Mouse (Mus musculus): ENCODE data around the gene Gm4301. TPM values are rescaled to one million over a fixed set of nuclear protein-coding genes. Genes with fewer than 3 reads are reported as not detected.
"Not testable (repeated sequence)": the region's sequence is repeated elsewhere in the genome, so short reads cannot be mapped to it uniquely, and the experiment has no call there.

Gene Gm4301
- total RNA-seq (2012; rRNA removed): not detected in 2 replicates
- total RNA-seq (2014; rRNA removed): not detected in 2 replicates
- not detected in 2 replicates for polyA plus RNA-seq (2012; ENCODE audit: insufficient read length, low read depth)

GRCm38 (mm10) chr10:100335376-100335775 lies at the start of gene Gm4301:
Gm4301 (plus strand) TSS chr10:100335676.
- H3K27ac ChIP-seq (ENCODE audit: insufficient read depth, low read depth); in situ Hi-C loops (cut with MboI; ENCODE audit: low pct_ligation_motif_present, low pct_unique_long_range_greater_than_20kb, low sequenced_read_pairs); H3K4me3 ChIP-seq (replicated peaks in 1 of 3; ENCODE audit: low read depth in 2 of 3, low read length in 2 of 3, poor library complexity in 1 of 3); H3K27me3 ChIP-seq (replicated peaks); H3K36me3 ChIP-seq (replicated peaks in 1 of 2; ENCODE audit: control insufficient read depth in 1 of 2, insufficient read depth in 1 of 2, low read length in 1 of 2); H3K9me3 ChIP-seq (replicated peaks; ENCODE audit: low read length); H3K9ac ChIP-seq (ENCODE audit: insufficient read depth, low read depth); DNase-seq (ENCODE audit: extremely low read depth); H3K4me2 ChIP-seq (ENCODE audit: insufficient read depth, low read depth, poor library complexity, severe bottlenecking); H3K4me1 ChIP-seq (ENCODE audit: control insufficient read depth in 1 of 2, insufficient read depth in 2 of 2); dilution Hi-C loops (cut with MboI; ENCODE audit: extremely low pct_ligation_motif_present, extremely low pct_unique_long_range_greater_than_20kb, low sequenced_read_pairs); H3K79me2 ChIP-seq (replicated peaks; ENCODE audit: control insufficient read depth, extremely low read depth, insufficient read depth, poor library complexity, severe bottlenecking): not testable (repeated sequence)

DNA sequence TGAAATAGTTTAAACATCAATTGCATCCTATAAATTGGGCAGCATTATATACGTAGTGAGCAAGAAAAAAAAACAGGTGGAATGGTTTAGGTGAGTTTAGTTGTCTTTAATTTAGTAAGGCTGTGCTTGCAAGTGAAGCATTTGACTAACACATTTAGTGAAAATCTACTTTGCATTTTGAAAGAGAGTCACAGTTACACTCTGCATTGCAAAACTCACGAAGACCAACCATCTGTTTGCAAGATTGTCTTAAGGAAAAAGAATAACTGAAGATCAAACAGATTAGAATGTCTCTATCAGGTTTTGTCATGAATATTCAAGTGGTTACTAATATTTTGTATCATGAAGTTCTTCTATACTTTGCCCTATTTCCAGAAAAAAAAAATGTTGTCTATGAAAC lies 39.4 kb upstream of the Gm4301 start:
- no peak for DNase-seq (ENCODE audit: extremely low read depth)
- Histone ChIP-seq H3K27ac (ENCODE audit: insufficient read depth, low read depth) (no peak overlapping the region), H3K79me2 (replicated peaks; ENCODE audit: control insufficient read depth, extremely low read depth, insufficient read depth, poor library complexity, severe bottlenecking) (no peaks in the 10 kb centered on the region), H3K4me3 (replicated peaks in 1 of 3; ENCODE audit: low read depth in 2 of 3, low read length in 2 of 3, poor library complexity in 1 of 3) (no peak overlapping the region), H3K9me3 (replicated peaks; ENCODE audit: low read length) (peaks cover 14% of the 10 kb centered on the region), H3K9ac (ENCODE audit: insufficient read depth, low read depth) (no peak overlapping the region), H3K27me3 (replicated peaks) (no peaks in the 10 kb centered on the region), H3K4me2 (ENCODE audit: insufficient read depth, low read depth, poor library complexity, severe bottlenecking) (no peak overlapping the region), H3K4me1 (ENCODE audit: control insufficient read depth in 1 of 2, insufficient read depth in 2 of 2) (no peaks in the 10 kb centered on the region), H3K36me3 (replicated peaks in 1 of 2; ENCODE audit: control insufficient read depth in 1 of 2, insufficient read depth in 1 of 2, low read length in 1 of 2) (no peaks in the 10 kb centered on the region)
- dilution Hi-C loops (cut with MboI; ENCODE audit: extremely low pct_ligation_motif_present, extremely low pct_unique_long_range_greater_than_20kb, low sequenced_read_pairs) (no loop called here), in situ Hi-C loops (cut with MboI; ENCODE audit: low pct_ligation_motif_present, low pct_unique_long_range_greater_than_20kb, low sequenced_read_pairs) (no loop called here)
- no peak for TF ChIP-seq MYC (IDR thresholded peaks at IDR 0.05; ENCODE audit: low read depth, low read length)
- TF ChIP-seq ETS1 (conservative IDR thresholded peaks at IDR 0.05; ENCODE audit: low read depth, low read length): no peak
- no peak for TF ChIP-seq RAD21 (IDR thresholded peaks at IDR 0.05; ENCODE audit: low read depth, low read length)
- TF ChIP-seq ZNF384 (IDR thresholded peaks at IDR 0.05; ENCODE audit: low read depth, low read length): no peak
- TF ChIP-seq POLR2AphosphoS2 (IDR thresholded peaks at IDR 0.05; ENCODE audit: low read depth, low read length): no peak
- no peak for TF ChIP-seq ZMIZ1 (IDR thresholded peaks at IDR 0.05; ENCODE audit: low read depth, low read length)
- no peak for TF ChIP-seq JUND (conservative IDR thresholded peaks at IDR 0.05; ENCODE audit: low read depth, low read length)
- TF ChIP-seq GABPA (IDR thresholded peaks at IDR 0.05; ENCODE audit: insufficient replicate concordance, low read depth, low read length): no peak
- TF ChIP-seq MXI1 (IDR thresholded peaks at IDR 0.05; ENCODE audit: low read depth, low read length): no peak
- no peak for TF ChIP-seq RCOR1 (conservative IDR thresholded peaks at IDR 0.05; ENCODE audit: low read depth, low read length)

- in situ Hi-C loops (cut with MboI; ENCODE audit: low pct_ligation_motif_present, low pct_unique_long_range_greater_than_20kb, low sequenced_read_pairs): not testable (repeated sequence)
These were observed 35.4 kb upstream of the Gm4301 start for GRCm38 (mm10) chr10:100300106-100300505.

GRCm38 (mm10) chr10:100340536-100340935 lies 5.1 kb downstream of the Gm4301 start, which contains the start of gene Gm4302:
Gm4302 (plus strand) TSS chr10:100340836.
- in situ Hi-C loops (cut with MboI; ENCODE audit: low pct_ligation_motif_present, low pct_unique_long_range_greater_than_20kb, low sequenced_read_pairs); dilution Hi-C loops (cut with MboI; ENCODE audit: extremely low pct_ligation_motif_present, extremely low pct_unique_long_range_greater_than_20kb, low sequenced_read_pairs); H3K9ac ChIP-seq (ENCODE audit: insufficient read depth, low read depth); DNase-seq (ENCODE audit: extremely low read depth); H3K36me3 ChIP-seq (replicated peaks in 1 of 2; ENCODE audit: control insufficient read depth in 1 of 2, insufficient read depth in 1 of 2, low read length in 1 of 2); H3K4me2 ChIP-seq (ENCODE audit: insufficient read depth, low read depth, poor library complexity, severe bottlenecking); H3K27me3 ChIP-seq (replicated peaks); H3K4me1 ChIP-seq (ENCODE audit: control insufficient read depth in 1 of 2, insufficient read depth in 2 of 2); H3K9me3 ChIP-seq (replicated peaks; ENCODE audit: low read length); H3K4me3 ChIP-seq (replicated peaks in 1 of 3; ENCODE audit: low read depth in 2 of 3, low read length in 2 of 3, poor library complexity in 1 of 3); H3K27ac ChIP-seq (ENCODE audit: insufficient read depth, low read depth); H3K79me2 ChIP-seq (replicated peaks; ENCODE audit: control insufficient read depth, extremely low read depth, insufficient read depth, poor library complexity, severe bottlenecking): not testable (repeated sequence)

More at GRCm38 (mm10) chr10:100300106-100300505, 35.4 kb upstream of the Gm4301 start:
- H3K79me2 ChIP-seq (replicated peaks; ENCODE audit: control insufficient read depth, extremely low read depth, insufficient read depth, poor library complexity, severe bottlenecking); H3K27ac ChIP-seq (ENCODE audit: insufficient read depth, low read depth); H3K36me3 ChIP-seq (replicated peaks in 1 of 2; ENCODE audit: control insufficient read depth in 1 of 2, insufficient read depth in 1 of 2, low read length in 1 of 2); H3K4me1 ChIP-seq (ENCODE audit: control insufficient read depth in 1 of 2, insufficient read depth in 2 of 2); H3K4me3 ChIP-seq (replicated peaks in 1 of 3; ENCODE audit: low read depth in 2 of 3, low read length in 2 of 3, poor library complexity in 1 of 3); H3K4me2 ChIP-seq (ENCODE audit: insufficient read depth, low read depth, poor library complexity, severe bottlenecking); H3K9ac ChIP-seq (ENCODE audit: insufficient read depth, low read depth); DNase-seq (ENCODE audit: extremely low read depth); H3K27me3 ChIP-seq (replicated peaks); dilution Hi-C loops (cut with MboI; ENCODE audit: extremely low pct_ligation_motif_present, extremely low pct_unique_long_range_greater_than_20kb, low sequenced_read_pairs): not testable (repeated sequence)
- H3K9me3 ChIP-seq (replicated peaks; ENCODE audit: low read length): peaks cover 22% of the 10 kb centered on the region

DNA sequence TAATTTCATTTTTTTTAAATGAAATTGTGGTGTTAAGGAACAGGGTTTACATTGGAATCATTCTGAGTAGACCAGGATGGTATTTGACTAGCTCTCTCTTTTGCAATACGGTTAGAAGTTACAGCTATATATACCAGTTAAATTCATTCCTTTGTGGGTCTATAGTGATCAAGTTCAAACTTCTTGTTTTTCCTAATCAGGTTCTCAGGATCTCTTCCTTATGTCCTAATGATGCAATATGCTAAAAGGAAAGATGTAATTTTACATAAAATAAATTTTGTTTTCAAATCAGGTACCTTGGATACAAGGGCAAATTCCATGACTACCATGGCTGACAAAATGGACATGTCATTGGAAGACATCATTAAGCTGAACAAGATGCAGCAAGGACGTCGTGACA lies 10.2 kb downstream of the Gm4301 start, which contains the start of gene Gm4303:
Gene Gm4303 (plus strand): TSS at position 301 of the 400 bp plus-strand sequence.
- DNase-seq (ENCODE audit: extremely low read depth); dilution Hi-C loops (cut with MboI; ENCODE audit: extremely low pct_ligation_motif_present, extremely low pct_unique_long_range_greater_than_20kb, low sequenced_read_pairs); in situ Hi-C loops (cut with MboI; ENCODE audit: low pct_ligation_motif_present, low pct_unique_long_range_greater_than_20kb, low sequenced_read_pairs): not testable (repeated sequence)

More for the DNA sequence above, 10.2 kb downstream of the Gm4301 start, which contains the start of gene Gm4303:
- H3K4me2 ChIP-seq (ENCODE audit: insufficient read depth, low read depth, poor library complexity, severe bottlenecking); H3K9ac ChIP-seq (ENCODE audit: insufficient read depth, low read depth); H3K9me3 ChIP-seq (replicated peaks; ENCODE audit: low read length); H3K27ac ChIP-seq (ENCODE audit: insufficient read depth, low read depth); H3K27me3 ChIP-seq (replicated peaks); H3K36me3 ChIP-seq (replicated peaks in 1 of 2; ENCODE audit: control insufficient read depth in 1 of 2, insufficient read depth in 1 of 2, low read length in 1 of 2); H3K4me1 ChIP-seq (ENCODE audit: control insufficient read depth in 1 of 2, insufficient read depth in 2 of 2); H3K4me3 ChIP-seq (replicated peaks in 1 of 3; ENCODE audit: low read depth in 2 of 3, low read length in 2 of 3, poor library complexity in 1 of 3); H3K79me2 ChIP-seq (replicated peaks; ENCODE audit: control insufficient read depth, extremely low read depth, insufficient read depth, poor library complexity, severe bottlenecking): not testable (repeated sequence)
